Mouse (Mus musculus) hematopoietic stem cell, adult 5-6 weeks (primary cell): ENCODE data around the gene Ube3c. TPM values are rescaled to one million over a fixed set of nuclear protein-coding genes. Genes with fewer than 3 reads are reported as not detected.

Experiments used
- total RNA-seq: library from RNA; stranded (forward); fragments of 172-1452, 232-1000 nt; gene quantifications from 2 replicates; pipeline ENCODE4 v1.2.3, GENCODE M21; 2017

Ube3c gene
- total RNA-seq, 1 experiment from 2014 or later: 38.4 TPM

Other genes with a start within 250 kb of the Ube3c start
- 5.3 and 6.2 TPM in 2 replicates for gene Lmbr1, start 190.9 kb upstream of the Ube3c start, total RNA-seq
- gene Nom1, start 134.6 kb upstream of the Ube3c start, total RNA-seq: 10.4 and 13.0 TPM in 2 replicates
- gene Mnx1, start 90.8 kb upstream of the Ube3c start, total RNA-seq: not detected in 2 replicates
- 170 and 198 TPM in 2 replicates for gene Dnajb6, start 166.4 kb downstream of the Ube3c start, total RNA-seq
- 9.4 TPM in 1 of 2 replicates, not detected in the other for gene Gm5129, start 166.7 kb downstream of the Ube3c start, total RNA-seq